Mouse (Mus musculus) embryonic facial prominence, embryonic 12.5 days (tissue): ENCODE measurements at regions not wholly inside any gene's neighbourhood (a gene's known extent, or its start where the extent isn't known, plus 50 kb on each side); places are given as distances from the start of the nearest gene placed in this dataset.

Experiments
- ATAC-seq: fragments of 200-750 bp; cut with Nextera tagmentation; 2 replicates; pipeline ENCODE4 v1.8.0; 2017; ENCODE audit not compliant: insufficient number of reproducible peaks, insufficient read depth, low FRiP score, low TSS enrichment
- H3K27ac ChIP-seq: fragments of 300-500 bp; sonication (generic); 2 replicates; pipeline ENCODE4 v1.5.1; 2016; ENCODE audit warnings: mild to moderate bottlenecking
- H3K27me3 ChIP-seq: fragments of 300-500 bp; sonication (generic); 2 replicates; pipeline ENCODE4 v1.6.1; 2016; ENCODE audit warnings: mild to moderate bottlenecking, moderate library complexity
- H3K36me3 ChIP-seq: fragments of 300-500 bp; sonication (generic); 2 replicates; pipeline ENCODE4 v1.6.1; 2016; ENCODE audit warnings: mild to moderate bottlenecking
- H3K4me1 ChIP-seq: fragments of 300-500 bp; sonication (generic); 2 replicates; pipeline ENCODE4 v1.6.1; 2016
- H3K4me2 ChIP-seq: fragments of 300-500 bp; sonication (generic); replicated peaks from 2 replicates; pipeline ENCODE4 v1.6.1; 2016; ENCODE audit warnings: mild to moderate bottlenecking, moderate library complexity
- H3K4me3 ChIP-seq: fragments of 300-500 bp; sonication (generic); 2 replicates; pipeline ENCODE4 v1.5.1; 2016; ENCODE audit warnings: mild to moderate bottlenecking
- H3K9ac ChIP-seq: fragments of 300-500 bp; sonication (generic); 2 replicates; pipeline ENCODE4 v1.6.1; 2016; ENCODE audit warnings: mild to moderate bottlenecking, moderate library complexity
- H3K9me3 ChIP-seq: fragments of 300-500 bp; sonication (generic); 2 replicates; pipeline ENCODE4 v1.6.1; 2016; ENCODE audit warnings: mild to moderate bottlenecking, moderate library complexity
- WGBS: fragments of 180-500 bp; shearing (Covaris S2); methylation state at CpG from one replicate; pipeline ENCODE4 v1.1.7; 2016; 5-methylcytosine and 5-hydroxymethylcytosine counted together

DNA sequence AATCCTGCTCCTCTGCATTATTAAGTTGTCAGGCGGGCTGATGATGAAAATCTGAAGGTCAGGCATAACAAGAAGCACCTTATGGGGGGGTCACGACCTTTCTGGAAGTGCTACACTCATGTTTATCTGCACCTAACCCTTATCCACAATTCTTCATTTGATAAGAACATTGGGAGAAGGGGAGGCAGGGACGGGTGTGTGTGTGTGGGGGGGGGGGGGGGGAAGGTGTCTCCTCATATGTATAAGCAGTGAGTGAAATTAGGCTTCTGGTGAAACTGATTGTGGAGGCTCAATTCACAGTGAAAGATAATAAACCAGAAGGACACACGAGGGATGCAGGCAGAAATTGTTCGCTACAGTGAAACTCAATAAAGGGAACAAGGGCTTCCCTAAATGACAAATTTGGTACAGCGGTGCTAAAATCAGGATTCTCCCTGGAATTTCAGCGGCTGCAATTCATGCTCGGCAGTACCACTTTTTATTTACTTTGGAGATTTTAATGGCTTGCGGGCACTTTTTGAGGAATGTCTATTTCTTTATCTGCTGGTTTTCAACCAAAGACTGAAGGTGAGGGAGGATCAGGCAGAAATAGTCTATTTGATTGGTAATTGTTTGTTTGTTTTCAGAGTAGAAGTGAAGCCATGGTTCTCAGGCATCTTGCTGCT lies 327.2 kb downstream of the Gm10295 start:
- Histone ChIP-seq H3K9me3 (no peaks in the 10 kb centered on the region), H3K4me2 (peak overlapping the region; percentile 50), H3K4me1 (peaks cover 16% of the 10 kb centered on the region), H3K4me3 (peak overlapping the region; percentile 25), H3K9ac (no peak overlapping the region), H3K27ac (peak overlapping the region; percentile 11; the same call in 1 of the 2 replicates), H3K27me3 (0 out of 2 replicates have a peak, but pooled peaks cover 3% of the 10 kb centered on the region), H3K36me3 (no peaks in the 10 kb centered on the region)
- 11% methylated on average over 9 of the region's 9 CpGs for WGBS
- ATAC-seq = no peak

DNA sequence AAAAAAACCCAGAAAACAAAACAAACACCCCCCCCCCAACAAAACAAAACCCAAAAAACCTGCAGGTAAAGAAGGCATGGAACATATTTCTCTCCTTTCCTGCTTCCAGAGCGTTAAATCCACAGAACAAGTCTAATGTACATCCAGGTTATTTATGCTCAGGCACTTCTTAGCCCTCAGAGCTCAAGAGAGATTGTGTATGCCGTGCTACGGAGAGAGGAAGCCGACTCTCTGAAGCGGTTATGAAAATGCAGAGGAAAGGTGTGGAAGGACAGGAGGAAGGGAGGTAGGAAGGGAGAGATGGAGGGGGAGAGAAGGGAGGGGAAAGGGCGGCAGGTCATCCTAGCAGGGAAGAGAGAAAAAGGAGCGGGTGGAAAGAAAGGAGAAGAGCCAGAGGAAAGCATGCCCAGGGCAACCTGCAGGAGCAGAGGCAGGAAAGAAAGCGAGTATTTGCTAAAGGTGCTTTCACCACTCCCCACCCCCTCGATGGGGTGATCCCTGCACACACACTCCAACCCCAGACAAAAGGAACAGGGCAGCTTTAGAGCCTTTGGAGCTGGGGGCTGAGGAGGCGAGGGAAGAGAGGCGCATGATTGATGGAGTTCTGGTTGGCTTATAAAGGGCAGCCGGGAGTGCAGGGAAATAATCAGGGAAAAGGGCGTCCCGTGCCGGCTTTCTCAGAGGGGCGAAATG lies 327.9 kb downstream of the Gm10295 start:
- no peak for ATAC-seq
- no peaks in the 10 kb centered on the region for H3K36me3 ChIP-seq
- H3K4me2 ChIP-seq = peak overlapping the region; percentile 50
- H3K4me1 ChIP-seq = peaks cover 16% of the 10 kb centered on the region
- H3K9ac ChIP-seq = peak overlapping the region; percentile 15; the same call in 1 of the 2 replicates
- 0 out of 2 replicates have a peak overlapping the region, but pooled peaks have one; percentile 11 for H3K27ac ChIP-seq
- peak overlapping the region; percentile 25 for H3K4me3 ChIP-seq
- WGBS = 7% methylated on average over 16 of the region's 16 CpGs
- H3K27me3 ChIP-seq = 0 out of 2 replicates have a peak, but pooled peaks cover 3% of the 10 kb centered on the region
- H3K9me3 ChIP-seq = no peaks in the 10 kb centered on the region
